Mouse (Mus musculus) gastrocnemius, postnatal 36 days (tissue): ENCODE measurements around the gene Amigo3. TPM values are rescaled to one million over a fixed set of nuclear protein-coding genes. Genes with fewer than 3 reads are reported as not detected.
"Not testable (repeated sequence)": the region's sequence is repeated elsewhere in the genome, so short reads cannot be mapped to it uniquely, and the experiment has no call there.

Experiments
- DNase-seq, 2 experiments: peaks; one replicate each; pipeline ENCODE4 v3.0.0; 2022
- intact Hi-C: fragments of 180-260 bp; cut with DNase I; formaldehyde crosslinking; loops from one replicate; pipeline ENCODE4 v1.15.1; 2025
- long read RNA-seq, 2 experiments: library from polyadenylated mRNA; stranded (forward); transcript quantifications; one replicate each; pipeline ENCODE4 v2.0.0; 2021
- total RNA-seq, 2 experiments: library from RNA; stranded (reverse); gene quantifications; 2 replicates each; pipeline ENCODE4 v1.2.3; 2021

Gene Amigo3
- 1 to 10 TPM; 1.5 to 2.6 TPM for total RNA-seq
- long read RNA-seq, experiment 1, result 0 reads
- long read RNA-seq, experiment 2, partial matches to known transcripts, result 0 of 3 reads
- long read RNA-seq, experiment 2, other reads (novel, unspliced or antisense), result 0 of 3 reads

- peak; percentile 97 to 98 for DNase-seq
These were observed at the start of gene Amigo3 for GRCm38 (mm10) chr9:108052885-108053664. Gene Amigo3 (plus strand): TSS chr9:108053159.

GRCm38 (mm10) chr9:108003531-108003890 is 49.4 kb upstream of the Amigo3 start:
- no peak for DNase-seq
- intact Hi-C loops, result loop anchor here (5.0 kb wide), 1 partner anchor 44 kb away; the partner anchor contains the start of gene Gmppb

More at GRCm38 (mm10) chr9:108052885-108053664, at the start of gene Amigo3:
- intact Hi-C loops, result loop anchor here (5.0 kb wide), 1 partner anchor 151 kb away; no protein-coding TSS in a partner anchor

GRCm38 (mm10) chr9:108008041-108008440 is 44.9 kb upstream of the Amigo3 start:
- intact Hi-C loops, result no loop called here
- no peak for DNase-seq

GRCm38 (mm10) chr9:108010385-108010784 is 42.6 kb upstream of the Amigo3 start:
- intact Hi-C loops, result no loop called here
- DNase-seq, result no peak

- intact Hi-C loops, DNase-seq: not testable (repeated sequence)
These were observed 39.4 kb upstream of the Amigo3 start for GRCm38 (mm10) chr9:108013577-108013976.

- DNase-seq, result no peak
- intact Hi-C loops, result no loop called here
These were observed 35.8 kb upstream of the Amigo3 start for GRCm38 (mm10) chr9:108017127-108017526.

- DNase-seq, result no peak
These were observed 32.2 kb upstream of the Amigo3 start for GRCm38 (mm10) chr9:108020741-108021140.

GRCm38 (mm10) chr9:108023216-108023615 is 29.7 kb upstream of the Amigo3 start:
- no peak for DNase-seq
- intact Hi-C loops, result no loop called here

More at GRCm38 (mm10) chr9:108020741-108021140, 32.2 kb upstream of the Amigo3 start:
- intact Hi-C loops, result no loop called here

- intact Hi-C loops, result no loop called here
- no peak for DNase-seq
These were observed 26.4 kb upstream of the Amigo3 start for GRCm38 (mm10) chr9:108026584-108026983.

GRCm38 (mm10) chr9:108027867-108028266 is 25.1 kb upstream of the Amigo3 start:
- intact Hi-C loops, result no loop called here
- no peak for DNase-seq

- intact Hi-C loops, result no loop called here
- DNase-seq, result no peak
These were observed 20.8 kb upstream of the Amigo3 start for GRCm38 (mm10) chr9:108032126-108032525.

GRCm38 (mm10) chr9:108035331-108036156 is 17.4 kb upstream of the Amigo3 start:
- intact Hi-C loops, result no loop called here
- no peak for DNase-seq

GRCm38 (mm10) chr9:108044751-108045492 is 8.0 kb upstream of the Amigo3 start:
- DNase-seq, result no peak
- intact Hi-C loops, result loop anchor here (5.0 kb wide), 1 partner anchor 43 kb away; the partner anchor contains the start of gene Ip6k1

- no peak for DNase-seq
- intact Hi-C loops, result loop anchor here (5.0 kb wide), 1 partner anchor 44 kb away; the partner anchor contains the start of gene Ip6k1
These were observed 6.4 kb upstream of the Amigo3 start for GRCm38 (mm10) chr9:108046582-108046981.

- intact Hi-C loops, result loop anchor here (5.0 kb wide), 1 partner anchor 46 kb away; the partner anchor contains the start of gene Ip6k1
- peak in 1 of 2 experiments; percentile 15 for DNase-seq
These were observed 5.1 kb upstream of the Amigo3 start for GRCm38 (mm10) chr9:108047601-108048565.

GRCm38 (mm10) chr9:108048566-108048955 is 4.4 kb upstream of the Amigo3 start:
- intact Hi-C loops, result loop anchor here (5.0 kb wide), 1 partner anchor 46 kb away; the partner anchor contains the start of gene Ip6k1
- DNase-seq, result peak in 1 of 2 experiments; percentile 40

- intact Hi-C loops, result loop anchor here (5.0 kb wide), 1 partner anchor 47 kb away; the partner anchor contains the start of gene Ip6k1
- peak; percentile 90 to 92 for DNase-seq
These were observed 3.9 kb upstream of the Amigo3 start, which contains the start of gene Gmppb for GRCm38 (mm10) chr9:108049016-108049455. Gene Gmppb (plus strand): TSS chr9:108049242.

GRCm38 (mm10) chr9:108049561-108050251 is 3.3 kb upstream of the Amigo3 start:
- peak in 1 of 2 experiments; percentile 14 for DNase-seq
- intact Hi-C loops, result loop anchor here (5.0 kb wide), 2 partner anchors 47 to 147 kb away; partner anchors contain the start of gene Ip6k1
